Mouse (Mus musculus): ENCODE data around the gene Dnajb14. TPM values are rescaled to one million over a fixed set of nuclear protein-coding genes. Genes with fewer than 3 reads are reported as not detected.

Gene Dnajb14
- polyA plus RNA-seq, 1 experiment from 2014 or later = 10.4 TPM

DNA sequence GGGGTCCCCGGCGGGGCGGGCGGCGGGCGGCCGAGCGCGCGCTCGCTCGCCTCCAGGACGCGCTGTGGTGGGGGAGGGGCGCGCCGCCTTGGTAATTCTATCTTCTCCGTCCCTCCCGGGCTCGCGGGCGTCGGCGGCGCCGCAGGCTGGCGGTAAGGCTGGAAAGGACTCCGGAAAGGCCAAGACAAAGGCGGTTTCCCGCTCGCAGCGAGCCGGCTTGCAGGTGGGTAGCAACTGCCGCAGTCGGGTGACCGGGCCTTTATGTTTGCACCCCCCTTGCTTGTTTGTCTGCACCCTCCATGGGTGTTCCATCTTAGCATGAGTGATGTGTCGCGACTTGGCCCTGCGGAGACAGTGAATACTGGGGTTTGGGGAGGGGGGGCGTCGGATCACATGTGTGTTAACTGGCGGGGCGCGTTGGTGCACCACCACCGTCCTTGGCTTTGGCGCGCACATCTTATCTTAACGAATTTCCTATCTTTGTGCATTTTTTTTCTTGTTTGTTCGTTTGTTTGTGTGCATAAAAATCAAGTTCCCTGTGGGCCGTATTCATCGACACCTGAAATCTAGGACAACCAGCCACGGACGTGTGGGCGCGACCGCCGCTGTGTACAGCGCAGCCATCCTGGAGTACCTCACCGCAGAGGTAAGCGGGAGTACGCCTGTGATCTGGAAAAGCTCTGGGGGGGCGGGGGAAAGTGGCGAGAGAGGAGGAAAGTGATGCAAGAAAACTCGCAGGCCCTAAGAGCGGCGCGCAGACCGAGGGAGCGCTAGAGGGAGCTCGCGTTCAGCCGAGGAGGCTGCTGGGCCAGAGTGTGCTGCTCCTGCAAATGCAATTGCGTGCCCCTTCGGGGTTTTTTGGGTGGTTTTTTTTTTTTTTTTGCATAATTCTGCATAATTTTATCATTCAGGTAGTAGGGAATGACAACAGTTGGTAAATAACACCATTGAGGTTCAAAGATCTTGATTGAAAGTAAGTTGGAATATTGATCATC is 2.2 kb upstream of the Dnajb14 start:
- peak; percentile 58 for ATAC-seq (ENCODE audit: insufficient number of reproducible peaks, low FRiP score, low TSS enrichment, low read depth)
- Histone ChIP-seq H3K9ac (ENCODE audit: low read length) (peak overlapping the region; percentile 95), H3K27ac (replicated peaks; ENCODE audit: low read depth, low read length) (peak overlapping the region; percentile 98), H3K4me3 (ENCODE audit: low read depth, low read length) (peak overlapping the region; percentile 86), H3K36me3 (ENCODE audit: control insufficient read depth, insufficient read depth, low read length) (peaks cover 5% of the 10 kb centered on the region; the same call in 1 of the 2 replicates), H3K4me2 (ENCODE audit: low read depth, severe bottlenecking) (peak overlapping the region; percentile 3; the same call in 1 of the 2 replicates), H3K4me1 (ENCODE audit: control insufficient read depth, insufficient read depth, low read length) (peaks cover 6% of the 10 kb centered on the region; the same call in 1 of the 2 replicates), H3K27me3 (ENCODE audit: control insufficient read depth, insufficient read depth, low read length) (no peaks in the 10 kb centered on the region), H3K9me3 (ENCODE audit: control insufficient read depth, low read length) (no peaks in the 10 kb centered on the region)
- WGBS = under 1% methylated on average over 49 of the region's 74 CpGs
- peak; percentile 95 for DNase-seq (ENCODE audit: low spot score)

DNA sequence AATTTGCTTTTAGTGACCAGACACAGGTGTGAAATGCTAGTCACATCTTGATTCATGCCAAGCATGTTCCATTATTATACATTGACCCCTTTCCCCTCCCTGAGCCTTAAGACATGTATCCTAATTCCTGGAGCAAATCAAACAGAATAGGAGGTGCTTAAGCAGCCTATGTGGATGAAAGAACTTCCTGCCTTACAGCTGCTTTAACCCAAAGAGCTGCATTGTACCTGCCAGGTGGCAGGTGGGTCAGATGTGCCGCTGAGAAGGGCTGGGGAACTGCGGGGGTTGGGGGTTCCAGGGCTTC is 390 bp upstream of the Dnajb14 start:
- peak overlapping the region; percentile 53 for H3K4me3 ChIP-seq (ENCODE audit: low read depth, low read length)
- no peaks in the 10 kb centered on the region for H3K9me3 ChIP-seq (ENCODE audit: control insufficient read depth, low read length)
- H3K27me3 ChIP-seq (ENCODE audit: control insufficient read depth, insufficient read depth, low read length) = no peaks in the 10 kb centered on the region
- peak overlapping the region; percentile 89 for H3K9ac ChIP-seq (ENCODE audit: low read length)
- H3K4me2 ChIP-seq (ENCODE audit: low read depth, severe bottlenecking) = peak overlapping the region; percentile 74
- peak overlapping the region; percentile 99 for H3K27ac ChIP-seq (replicated peaks; ENCODE audit: low read depth, low read length)
- H3K4me1 ChIP-seq (ENCODE audit: control insufficient read depth, insufficient read depth, low read length) = peaks cover 6% of the 10 kb centered on the region; the same call in 1 of the 2 replicates
- 3% methylated on average over 2 of the region's 2 CpGs for WGBS
- peaks cover 5% of the 10 kb centered on the region; the same call in 1 of the 2 replicates for H3K36me3 ChIP-seq (ENCODE audit: control insufficient read depth, insufficient read depth, low read length)
- no peak for ATAC-seq (ENCODE audit: insufficient number of reproducible peaks, low FRiP score, low TSS enrichment, low read depth)
- DNase-seq (ENCODE audit: low spot score) = peak; percentile 76

DNA sequence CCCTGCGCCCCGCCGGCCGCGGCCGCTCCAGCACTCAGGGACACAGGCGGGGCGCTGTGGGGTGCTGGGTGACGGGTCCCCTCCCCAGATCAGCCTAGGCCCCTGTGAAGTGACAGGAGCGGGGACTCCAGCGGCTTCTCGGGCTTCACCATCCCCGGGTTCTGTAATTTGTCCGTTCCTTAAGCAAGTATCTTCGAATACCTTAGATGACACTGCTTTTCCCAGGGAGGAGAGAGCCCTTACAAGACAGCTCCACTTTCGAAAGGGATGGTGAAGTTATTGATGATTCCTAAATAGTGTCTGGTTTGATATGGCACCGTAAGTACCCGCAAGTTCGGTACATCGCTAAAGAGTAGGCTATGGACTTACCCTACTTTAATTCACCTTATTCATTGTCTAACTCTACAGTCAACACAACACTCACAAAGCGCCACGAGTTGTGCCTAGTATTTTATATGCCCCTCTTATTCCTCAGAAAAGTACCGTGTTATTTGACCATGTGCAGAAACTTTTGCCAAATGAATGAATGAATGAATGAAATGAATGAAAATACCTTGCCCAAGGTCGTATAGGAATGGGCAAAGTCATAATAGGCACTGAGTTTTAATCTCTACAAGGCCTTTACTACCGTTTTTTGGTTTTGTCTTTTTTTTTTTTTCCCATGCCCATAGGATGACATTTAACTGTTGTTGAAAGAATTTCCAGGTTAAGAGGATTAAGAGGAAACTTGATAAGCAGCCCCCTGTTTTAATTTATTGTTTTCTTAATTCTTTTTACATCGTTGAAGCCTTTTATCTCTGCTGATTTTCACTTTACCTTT is 829 bp downstream of the Dnajb14 start:
- ATAC-seq (ENCODE audit: insufficient number of reproducible peaks, low FRiP score, low TSS enrichment, low read depth) (0 out of 2 replicates have a peak, but pooled peaks have one; percentile 0), DNase-seq (ENCODE audit: low spot score) (no peak)
- H3K9me3 ChIP-seq (ENCODE audit: control insufficient read depth, low read length) = no peaks in the 10 kb centered on the region
- peak overlapping the region; percentile 89 for H3K9ac ChIP-seq (ENCODE audit: low read length)
- H3K4me2 ChIP-seq (ENCODE audit: low read depth, severe bottlenecking) = peak overlapping the region; percentile 74
- no peaks in the 10 kb centered on the region for H3K27me3 ChIP-seq (ENCODE audit: control insufficient read depth, insufficient read depth, low read length)
- H3K4me3 ChIP-seq (ENCODE audit: low read depth, low read length) = peak overlapping the region; percentile 53
- 5% methylated on average over 25 of the region's 26 CpGs for WGBS
- H3K27ac ChIP-seq (replicated peaks; ENCODE audit: low read depth, low read length) = peak overlapping the region; percentile 99
- H3K4me1 ChIP-seq (ENCODE audit: control insufficient read depth, insufficient read depth, low read length) = peaks cover 6% of the 10 kb centered on the region; the same call in 1 of the 2 replicates
- peaks cover 5% of the 10 kb centered on the region; the same call in 1 of the 2 replicates for H3K36me3 ChIP-seq (ENCODE audit: control insufficient read depth, insufficient read depth, low read length)

DNA sequence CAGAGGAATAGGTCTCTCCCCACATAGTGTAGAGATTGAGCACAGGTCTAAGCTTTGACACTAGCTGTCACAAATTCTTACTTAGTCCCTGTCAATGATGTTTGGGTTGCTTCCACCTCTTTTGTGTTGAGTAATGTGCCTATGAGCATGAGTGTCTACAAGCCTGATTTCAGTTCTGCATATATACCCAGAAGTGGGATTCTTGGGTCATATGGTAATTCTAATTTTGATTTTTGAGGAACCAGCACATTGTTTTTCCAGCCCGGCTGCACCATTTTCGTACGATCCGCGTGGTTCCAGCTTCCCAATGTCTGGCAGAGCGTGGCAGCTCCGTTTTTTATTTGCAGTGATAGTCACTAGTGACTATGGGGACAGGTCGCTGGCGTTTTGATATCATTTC is 1.9 kb downstream of the Dnajb14 start:
- no peak for ATAC-seq (ENCODE audit: insufficient number of reproducible peaks, low FRiP score, low TSS enrichment, low read depth)
- Histone ChIP-seq H3K36me3 (ENCODE audit: control insufficient read depth, insufficient read depth, low read length) (peaks cover 5% of the 10 kb centered on the region; the same call in 1 of the 2 replicates), H3K4me1 (ENCODE audit: control insufficient read depth, insufficient read depth, low read length) (peaks cover 6% of the 10 kb centered on the region; the same call in 1 of the 2 replicates), H3K27ac (replicated peaks; ENCODE audit: low read depth, low read length) (no peak overlapping the region), H3K9ac (ENCODE audit: low read length) (no peak overlapping the region), H3K27me3 (ENCODE audit: control insufficient read depth, insufficient read depth, low read length) (no peaks in the 10 kb centered on the region), H3K9me3 (ENCODE audit: control insufficient read depth, low read length) (no peaks in the 10 kb centered on the region), H3K4me2 (ENCODE audit: low read depth, severe bottlenecking) (no peak overlapping the region), H3K4me3 (ENCODE audit: low read depth, low read length) (no peak overlapping the region)
- DNase-seq (ENCODE audit: low spot score) = no peak
- 96% methylated on average over 9 of the region's 9 CpGs for WGBS

DNA sequence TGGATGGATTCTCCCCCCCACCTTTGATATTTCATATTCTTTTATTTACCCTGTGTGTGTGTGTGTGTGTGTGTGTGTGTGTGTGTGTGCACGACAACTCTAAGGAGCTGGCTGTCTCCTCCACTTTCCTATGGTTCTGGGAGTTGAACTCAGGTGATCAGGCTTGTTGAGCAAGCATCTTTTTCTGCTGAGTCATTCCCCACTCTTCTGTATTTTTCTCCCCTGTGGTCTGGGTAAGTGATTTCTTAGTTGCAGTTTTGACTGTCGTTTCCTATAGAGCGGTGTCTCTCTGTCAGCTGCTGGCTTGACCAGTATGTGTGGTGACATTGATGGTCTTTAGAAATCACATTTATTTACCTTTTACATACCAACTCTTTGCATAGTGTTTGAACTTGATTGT is 11.8 kb downstream of the Dnajb14 start:
- no peak for DNase-seq (ENCODE audit: low spot score)
- Histone ChIP-seq H3K36me3 (ENCODE audit: control insufficient read depth, insufficient read depth, low read length) (no peaks in the 10 kb centered on the region), H3K9ac (ENCODE audit: low read length) (no peak overlapping the region), H3K4me1 (ENCODE audit: control insufficient read depth, insufficient read depth, low read length) (no peaks in the 10 kb centered on the region), H3K4me2 (ENCODE audit: low read depth, severe bottlenecking) (no peak overlapping the region), H3K27ac (replicated peaks; ENCODE audit: low read depth, low read length) (no peak overlapping the region), H3K4me3 (ENCODE audit: low read depth, low read length) (no peak overlapping the region), H3K9me3 (ENCODE audit: control insufficient read depth, low read length) (no peaks in the 10 kb centered on the region), H3K27me3 (ENCODE audit: control insufficient read depth, insufficient read depth, low read length) (no peaks in the 10 kb centered on the region)
- 87% methylated on average over 3 of the region's 3 CpGs for WGBS
- no peak for ATAC-seq (ENCODE audit: insufficient number of reproducible peaks, low FRiP score, low TSS enrichment, low read depth)

DNA sequence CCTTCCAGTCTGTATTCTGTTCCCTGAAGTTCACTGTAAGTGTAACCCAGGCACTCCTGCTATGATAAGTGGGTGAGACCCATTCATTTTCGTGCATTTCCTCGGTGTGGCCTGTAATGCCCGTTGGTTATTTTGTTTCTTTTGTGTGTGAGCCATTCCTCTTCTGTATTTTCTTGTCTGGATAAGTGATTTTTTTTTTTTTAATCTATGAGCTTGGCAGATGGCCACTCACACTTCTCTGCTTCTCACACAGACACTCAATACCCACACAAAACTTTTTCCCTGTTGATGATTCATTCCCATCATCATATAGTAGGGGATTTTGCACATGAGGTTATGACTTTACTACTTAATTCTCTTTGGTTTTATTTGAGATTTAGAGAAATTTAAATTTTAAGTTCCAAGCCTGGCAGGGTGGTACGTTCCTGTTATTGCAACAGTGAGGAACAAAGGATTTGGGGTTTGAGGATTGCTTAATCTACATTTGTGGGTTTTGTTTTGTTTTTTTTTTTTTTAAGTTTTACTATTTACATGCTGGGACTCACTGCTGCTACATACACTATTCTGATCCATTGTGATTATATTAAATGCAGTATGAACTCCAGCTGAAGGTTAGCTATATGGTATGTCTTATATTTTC is 12.8 kb downstream of the Dnajb14 start:
- 88% methylated on average over 4 of the region's 4 CpGs for WGBS
- ATAC-seq (ENCODE audit: insufficient number of reproducible peaks, low FRiP score, low TSS enrichment, low read depth) (no peak), DNase-seq (ENCODE audit: low spot score) (no peak)
- Histone ChIP-seq H3K4me3 (ENCODE audit: low read depth, low read length) (no peak overlapping the region), H3K9ac (ENCODE audit: low read length) (no peak overlapping the region), H3K36me3 (ENCODE audit: control insufficient read depth, insufficient read depth, low read length) (no peaks in the 10 kb centered on the region), H3K4me2 (ENCODE audit: low read depth, severe bottlenecking) (no peak overlapping the region), H3K27me3 (ENCODE audit: control insufficient read depth, insufficient read depth, low read length) (no peaks in the 10 kb centered on the region), H3K27ac (replicated peaks; ENCODE audit: low read depth, low read length) (no peak overlapping the region), H3K4me1 (ENCODE audit: control insufficient read depth, insufficient read depth, low read length) (no peaks in the 10 kb centered on the region), H3K9me3 (ENCODE audit: control insufficient read depth, low read length) (no peaks in the 10 kb centered on the region)

DNA sequence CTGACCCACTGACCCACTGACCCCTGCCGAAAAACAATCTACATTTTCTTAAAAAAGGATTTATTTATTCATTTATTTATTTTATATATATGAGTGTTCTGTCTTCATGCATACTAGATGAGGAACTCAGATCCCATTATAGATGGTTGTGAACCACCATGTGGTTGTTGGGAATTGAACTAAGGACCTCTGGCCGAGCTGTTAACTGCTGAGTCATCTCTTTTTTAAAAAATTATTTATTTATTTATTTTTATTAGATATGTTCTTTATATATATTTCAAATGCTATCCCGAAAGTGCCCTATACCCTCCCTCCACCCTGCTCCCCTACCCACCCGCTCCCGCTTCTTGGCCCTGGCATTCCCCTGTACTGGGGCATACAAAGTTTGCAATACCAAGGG is 13.6 kb downstream of the Dnajb14 start:
- Histone ChIP-seq H3K27ac (replicated peaks; ENCODE audit: low read depth, low read length) (no peak overlapping the region), H3K9ac (ENCODE audit: low read length) (no peak overlapping the region), H3K4me3 (ENCODE audit: low read depth, low read length) (no peak overlapping the region), H3K36me3 (ENCODE audit: control insufficient read depth, insufficient read depth, low read length) (no peaks in the 10 kb centered on the region), H3K27me3 (ENCODE audit: control insufficient read depth, insufficient read depth, low read length) (no peaks in the 10 kb centered on the region), H3K4me1 (ENCODE audit: control insufficient read depth, insufficient read depth, low read length) (no peaks in the 10 kb centered on the region), H3K9me3 (ENCODE audit: control insufficient read depth, low read length) (no peaks in the 10 kb centered on the region), H3K4me2 (ENCODE audit: low read depth, severe bottlenecking) (no peak overlapping the region)
- ATAC-seq (ENCODE audit: insufficient number of reproducible peaks, low FRiP score, low TSS enrichment, low read depth) (no peak), DNase-seq (ENCODE audit: low spot score) (no peak)
- 93% methylated on average over 5 of the region's 5 CpGs for WGBS

DNA sequence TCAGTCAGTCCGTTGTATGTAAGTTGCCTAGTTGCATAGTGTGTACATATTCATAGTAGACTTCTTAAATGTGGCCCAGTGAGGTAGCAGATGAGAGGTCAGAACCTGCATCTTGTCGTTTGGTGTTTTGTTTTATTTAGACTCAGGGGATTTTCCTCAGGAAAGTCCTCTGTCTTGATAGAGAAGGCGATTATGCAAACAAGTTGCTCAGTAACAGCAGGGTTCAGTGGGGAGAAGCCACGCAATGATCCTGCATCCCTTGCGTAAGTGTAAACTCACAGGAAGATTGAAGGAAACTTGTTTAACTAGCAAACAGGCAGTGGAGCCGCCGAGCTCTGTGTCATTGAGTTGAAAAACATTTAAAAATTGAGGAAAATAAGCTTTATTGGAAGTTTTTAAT is 20.5 kb downstream of the Dnajb14 start:
- H3K4me3 ChIP-seq (ENCODE audit: low read depth, low read length) = no peak overlapping the region
- ATAC-seq (ENCODE audit: insufficient number of reproducible peaks, low FRiP score, low TSS enrichment, low read depth) (no peak), DNase-seq (ENCODE audit: low spot score) (no peak)
- no peak overlapping the region for H3K27ac ChIP-seq (replicated peaks; ENCODE audit: low read depth, low read length)
- no peaks in the 10 kb centered on the region for H3K27me3 ChIP-seq (ENCODE audit: control insufficient read depth, insufficient read depth, low read length)
- no peak overlapping the region for H3K9ac ChIP-seq (ENCODE audit: low read length)
- 84% methylated on average over 7 of the region's 7 CpGs for WGBS
- H3K4me2 ChIP-seq (ENCODE audit: low read depth, severe bottlenecking) = no peak overlapping the region
- H3K9me3 ChIP-seq (ENCODE audit: control insufficient read depth, low read length) = no peaks in the 10 kb centered on the region
- H3K4me1 ChIP-seq (ENCODE audit: control insufficient read depth, insufficient read depth, low read length) = no peaks in the 10 kb centered on the region
- no peaks in the 10 kb centered on the region for H3K36me3 ChIP-seq (ENCODE audit: control insufficient read depth, insufficient read depth, low read length)
